Mouse (Mus musculus) gastrocnemius, postnatal 4 days (tissue): ENCODE measurements at regions not wholly inside any gene's neighbourhood (a gene's known extent, or its start where the extent isn't known, plus 50 kb on each side); places are given as distances from the start of the nearest gene placed in this dataset.
"Not testable (repeated sequence)": the region's sequence is repeated elsewhere in the genome, so short reads cannot be mapped to it uniquely, and the experiment has no call there.

Source experiments
- DNase-seq, 2 experiments: peaks; one replicate each; pipeline ENCODE4 v3.0.0; 2021 to 2022; ENCODE audit warnings: low spot score in 2 of 2, mixed read lengths in 2 of 2

DNA sequence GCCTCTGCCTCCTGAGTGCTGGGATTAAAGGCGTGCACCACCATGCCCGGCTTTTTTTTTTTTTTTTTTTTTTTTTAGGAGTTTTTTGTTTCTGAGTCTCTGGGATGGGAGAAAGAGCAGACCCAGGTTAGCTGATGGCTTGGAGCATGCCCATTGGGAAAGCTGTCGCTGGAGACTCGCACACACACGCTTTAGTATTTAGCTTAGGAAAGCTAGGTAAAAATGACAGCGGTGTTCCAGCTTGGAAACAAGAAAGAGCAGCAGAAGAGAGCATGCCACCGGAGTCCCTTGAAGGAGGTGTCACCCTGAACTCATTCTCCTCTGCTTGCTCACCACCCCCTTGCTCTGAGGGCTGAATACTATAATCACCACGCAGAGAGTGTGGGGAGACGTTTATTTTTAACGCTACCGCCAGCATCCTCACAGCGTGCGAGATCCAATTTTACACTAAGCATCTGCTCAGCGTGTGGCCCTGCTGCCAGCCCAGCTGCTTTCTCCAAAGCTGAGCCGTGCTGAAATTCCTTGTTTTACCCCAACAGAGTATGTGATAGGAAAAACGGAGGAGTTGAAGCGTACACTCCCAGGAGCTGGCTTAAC is 95.9 kb upstream of the Map3k1 start:
- peak in 1 of 2 experiments; percentile 39 for DNase-seq

DNA sequence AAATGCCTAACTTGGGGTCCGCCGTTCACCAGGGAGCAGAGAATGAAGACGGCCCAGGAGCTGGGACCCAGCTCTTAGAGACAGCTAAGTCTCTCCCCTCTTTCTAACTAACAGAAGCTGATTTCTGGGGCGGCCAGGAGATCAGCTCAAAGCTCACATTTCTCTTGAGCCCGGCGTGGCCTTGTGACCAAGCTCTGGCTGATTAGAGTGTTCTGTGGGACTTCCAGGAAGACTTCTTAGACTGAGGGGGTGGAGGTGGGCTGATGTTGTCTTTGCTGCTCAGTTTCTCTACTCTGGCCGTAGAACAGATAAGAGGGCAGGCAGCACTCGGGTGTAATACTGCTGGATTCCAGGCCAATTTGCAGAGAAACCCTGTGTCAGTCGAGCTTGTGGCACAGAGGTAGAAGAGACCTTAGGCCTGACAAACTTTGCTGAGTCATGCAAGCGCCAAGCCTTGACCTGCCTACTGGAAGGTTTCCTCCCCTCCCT is 96.5 kb upstream of the Map3k1 start:
- DNase-seq, result no peak

DNA sequence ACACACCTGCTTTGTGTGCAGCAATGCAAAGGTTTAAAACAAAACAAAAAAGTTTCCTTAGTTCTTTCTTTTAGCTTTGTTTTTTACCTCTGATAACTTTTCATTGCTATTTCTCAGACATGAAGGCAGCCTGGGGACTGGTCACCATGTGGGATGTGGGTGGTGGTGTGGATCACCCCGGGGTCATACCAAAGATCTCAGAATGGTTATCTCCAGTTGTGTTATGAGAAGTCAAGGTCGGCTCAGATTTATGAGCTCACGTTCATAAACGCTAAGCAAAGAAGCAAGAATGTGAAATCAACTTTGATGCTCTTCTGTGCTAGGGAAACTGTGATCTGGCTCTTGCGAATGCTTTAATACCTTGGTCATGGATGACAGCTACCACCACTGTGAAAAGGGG is 102.3 kb upstream of the Map3k1 start:
- DNase-seq, result no peak

DNA sequence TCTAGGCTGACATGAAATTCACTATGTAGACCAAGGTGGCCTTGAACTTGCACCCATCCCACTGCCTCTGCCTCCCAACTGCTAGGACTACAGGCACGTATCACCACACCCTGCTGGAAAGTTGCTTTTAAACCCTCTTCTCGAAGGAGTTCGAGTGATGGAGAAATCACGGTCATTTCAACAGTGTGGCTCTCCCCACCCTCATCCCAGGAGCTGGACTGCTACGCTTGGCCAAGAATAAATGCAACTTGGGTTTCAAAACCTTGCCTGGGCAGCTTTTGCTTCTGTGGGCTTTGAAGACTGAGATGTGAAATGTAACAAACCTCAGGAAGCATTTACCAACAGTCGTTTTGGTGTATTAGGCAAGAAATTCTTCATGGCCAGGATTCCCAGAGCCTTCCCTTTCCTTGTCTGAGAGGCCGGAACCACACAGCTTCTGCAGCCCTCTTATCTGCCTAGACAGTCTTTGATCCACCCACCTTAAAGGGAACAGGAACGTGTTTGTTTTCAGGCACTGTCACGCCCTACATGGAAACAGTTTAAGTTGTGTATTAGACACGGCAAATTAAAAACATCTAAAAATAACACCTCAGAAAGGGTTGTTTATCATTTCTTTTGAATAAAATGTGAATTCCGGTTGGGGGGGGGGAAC is 103.0 kb upstream of the Map3k1 start:
- no peak for DNase-seq

DNA sequence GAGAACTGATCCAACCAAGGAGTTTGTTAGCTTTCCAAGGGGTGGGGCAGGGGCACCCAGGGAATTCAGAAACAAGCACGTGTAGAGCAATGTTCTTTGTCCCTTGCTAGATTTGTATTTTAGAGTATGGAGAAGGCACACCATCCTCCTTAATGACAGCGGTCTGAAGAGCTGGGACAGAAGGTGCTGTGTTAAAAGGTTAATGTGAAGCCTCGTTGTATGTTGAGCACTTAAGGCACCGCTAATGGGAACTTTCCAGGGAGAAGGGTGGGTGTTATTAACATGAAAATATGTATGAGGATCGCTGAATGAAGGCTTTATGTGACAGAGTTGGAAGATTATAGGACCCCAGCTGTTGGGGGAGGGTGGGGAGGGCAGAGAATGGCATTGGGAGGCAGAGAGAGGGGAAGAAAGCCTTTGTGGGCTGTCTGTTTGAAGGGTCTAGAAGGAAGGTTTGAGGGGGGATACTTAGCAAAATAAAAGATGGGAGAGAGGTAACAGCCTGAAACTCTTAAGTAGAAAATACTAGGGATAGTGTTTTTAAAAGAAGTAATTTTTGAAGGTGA is 105.6 kb upstream of the Map3k1 start:
- no peak for DNase-seq

DNA sequence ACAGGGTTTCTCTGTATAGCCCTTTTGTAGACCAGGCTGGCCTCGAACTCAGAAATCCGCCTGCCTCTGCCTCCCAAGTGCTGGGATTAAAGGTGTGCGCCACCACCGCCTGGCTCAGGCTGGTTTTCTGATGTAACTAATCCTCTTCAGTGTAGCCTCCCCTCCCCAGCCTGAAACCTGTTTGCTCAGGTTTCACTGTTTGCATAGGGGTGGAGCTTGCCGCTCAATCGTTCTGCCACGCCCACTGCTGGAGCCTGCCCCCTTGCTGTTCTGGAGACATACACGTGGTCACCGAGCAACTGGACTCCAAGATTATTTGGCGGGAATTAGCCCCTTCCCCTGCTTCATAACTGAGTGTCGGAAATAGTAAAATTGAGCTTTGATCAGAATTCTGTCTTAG is 110.6 kb upstream of the Map3k1 start:
- not testable (repeated sequence) for DNase-seq

DNA sequence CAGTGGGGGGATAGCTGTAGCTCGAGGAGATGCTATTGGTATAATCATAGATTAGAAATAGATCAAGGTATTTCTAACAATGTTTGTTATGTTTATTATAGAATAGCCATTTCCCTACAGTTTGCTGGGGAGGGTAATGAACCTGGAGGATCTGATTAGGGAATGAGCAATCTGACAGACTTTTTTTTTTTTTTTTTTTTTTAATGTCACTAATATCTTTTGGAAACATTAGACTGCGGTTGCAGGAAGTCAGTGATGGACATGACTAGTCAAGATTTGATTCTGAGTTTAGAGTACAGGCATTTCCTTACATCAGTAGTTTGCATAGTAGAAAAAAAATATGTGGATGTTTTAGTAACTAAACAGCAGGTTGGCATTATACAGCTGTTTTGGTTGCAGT is 111.7 kb upstream of the Map3k1 start:
- no peak for DNase-seq

DNA sequence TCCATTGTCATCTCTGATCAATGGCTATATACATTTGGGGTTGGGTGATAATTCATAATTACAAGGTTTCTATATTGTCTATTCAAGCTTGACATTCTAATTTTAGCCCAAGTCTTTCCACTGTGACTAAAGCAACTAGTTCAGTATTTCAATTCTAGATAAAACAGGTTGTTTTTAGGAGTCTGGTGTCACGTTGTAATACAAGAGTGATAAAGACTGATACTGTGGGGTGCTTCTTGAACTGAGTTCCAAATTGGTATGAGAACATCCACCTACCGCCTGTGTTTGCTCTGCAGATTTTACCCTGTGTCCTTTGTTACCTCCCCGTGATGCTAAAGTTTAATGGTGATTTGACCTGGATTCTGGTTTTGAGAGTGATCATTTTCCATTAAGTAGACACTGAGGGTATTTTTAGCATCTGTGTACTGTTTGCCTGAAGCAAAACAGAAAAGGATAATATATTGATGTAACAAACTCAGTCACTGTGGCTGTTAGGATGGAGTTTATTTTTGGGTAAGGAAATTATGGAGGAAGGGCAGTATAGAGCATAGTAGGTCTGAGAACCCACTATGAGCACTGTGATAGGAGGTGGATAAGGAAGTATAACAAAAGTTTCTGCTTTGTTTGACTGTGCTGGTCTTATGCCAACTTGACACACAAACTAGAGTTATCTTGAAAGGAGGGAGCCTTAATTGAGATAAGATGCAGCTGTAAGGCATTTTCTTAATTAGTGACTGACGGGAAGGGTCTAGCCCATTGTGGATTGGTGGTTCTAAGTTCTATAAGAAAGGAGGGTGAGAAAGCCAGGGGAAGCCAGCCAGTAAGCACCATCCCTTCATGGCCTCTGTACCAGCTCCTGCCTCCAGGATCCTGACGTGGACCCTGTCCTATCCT is 112.6 kb upstream of the Map3k1 start:
- no peak for DNase-seq

DNA sequence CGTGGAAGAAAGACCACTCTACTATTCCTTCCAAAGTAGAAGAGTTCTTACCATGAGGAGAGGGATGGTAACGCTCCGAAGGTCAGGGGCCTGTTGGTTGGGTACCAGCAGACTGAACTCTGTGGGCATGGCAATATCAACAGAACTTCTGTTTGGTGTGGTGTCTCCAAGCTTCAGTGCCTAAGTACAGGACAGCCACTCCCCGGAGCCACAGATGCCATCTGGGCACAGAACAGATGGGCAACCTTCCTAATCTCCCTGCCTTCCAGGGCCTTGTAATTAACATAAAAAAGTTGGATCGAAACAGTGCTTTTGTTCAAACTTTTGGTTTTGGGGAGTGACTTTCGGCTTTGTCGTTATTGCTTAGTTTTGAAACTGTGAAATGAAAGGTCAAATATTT is 116.6 kb upstream of the Map3k1 start:
- no peak for DNase-seq

DNA sequence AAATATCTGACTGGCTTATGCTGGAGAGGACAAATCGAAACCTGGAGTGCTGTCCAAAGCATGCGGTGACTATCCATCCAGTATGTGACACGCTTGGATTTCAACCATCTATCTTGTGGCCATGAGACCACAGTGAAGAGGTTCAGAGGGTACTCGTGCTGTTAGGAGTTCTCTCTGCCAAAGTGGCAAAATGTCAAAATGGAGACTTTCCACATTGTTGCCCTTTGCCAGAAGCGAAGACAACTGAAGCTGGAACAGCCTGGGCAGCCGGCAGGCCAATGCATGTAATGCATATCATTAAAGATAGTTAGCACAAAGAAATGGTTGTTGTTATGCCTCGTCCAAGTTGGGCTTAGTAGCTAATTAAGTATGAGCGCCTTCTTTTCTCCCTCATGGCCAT is 118.0 kb upstream of the Map3k1 start:
- DNase-seq, result no peak

DNA sequence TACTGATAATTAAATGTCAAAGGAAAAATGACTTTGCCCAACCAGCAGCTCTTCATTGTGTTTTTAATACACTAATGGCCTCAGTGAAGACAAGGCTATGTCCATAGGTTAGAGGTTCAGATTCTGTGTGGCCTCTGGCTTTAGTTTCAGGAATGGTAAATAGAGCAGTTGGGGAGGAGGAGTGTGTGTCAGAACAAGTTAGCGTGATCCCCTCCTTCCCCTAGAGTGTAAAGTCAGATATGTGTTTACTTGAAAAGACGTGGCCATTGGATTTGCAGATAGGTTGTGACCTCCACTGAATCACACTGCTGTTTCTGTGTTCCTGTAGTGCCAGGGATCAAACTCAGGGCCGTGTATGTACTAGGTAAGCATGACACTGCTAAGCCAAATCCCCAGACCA is 118.7 kb upstream of the Map3k1 start:
- DNase-seq, result no peak

DNA sequence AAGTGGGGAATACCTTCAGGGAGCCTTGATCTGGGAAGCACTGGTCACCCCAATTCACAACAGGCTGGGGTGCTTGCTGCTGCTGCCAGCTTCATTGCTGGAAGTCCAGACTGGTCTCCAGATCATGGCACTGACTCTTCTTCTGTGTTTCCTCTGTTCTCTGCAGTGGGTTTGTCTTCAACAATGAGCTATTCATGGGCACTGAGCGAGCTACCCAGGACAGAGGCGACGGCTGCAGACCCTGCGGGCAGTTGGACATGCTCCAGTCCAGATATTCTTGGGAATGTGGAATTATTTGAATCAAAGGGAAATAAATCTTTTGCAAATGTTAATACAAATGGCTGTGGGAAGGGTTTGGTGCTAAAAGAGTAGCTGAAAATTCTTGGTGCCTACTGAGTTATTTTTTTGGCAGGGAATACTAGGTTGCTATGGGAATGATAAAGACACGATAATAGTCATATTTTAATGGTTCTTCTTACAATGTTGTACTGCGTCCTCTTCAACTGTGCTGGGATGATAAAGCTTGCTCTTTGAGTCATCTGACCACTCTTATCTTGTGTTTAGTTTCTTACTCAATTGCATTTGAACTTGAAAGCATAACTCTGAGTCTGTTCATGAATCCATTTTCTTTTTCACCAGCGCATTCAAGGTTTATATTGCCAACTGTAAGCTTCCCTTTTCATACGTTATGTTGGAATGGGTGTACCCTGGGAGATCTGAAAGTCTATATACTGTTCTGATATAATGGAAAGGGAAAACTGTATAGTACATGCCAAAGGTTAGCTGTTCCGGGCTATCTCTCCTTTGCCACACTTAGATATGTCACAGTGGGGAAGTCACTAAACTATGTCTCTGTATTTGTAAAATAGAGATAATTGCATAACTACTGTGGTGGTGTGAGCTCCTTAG is 120.1 kb upstream of the Map3k1 start:
- DNase-seq, result no peak

DNA sequence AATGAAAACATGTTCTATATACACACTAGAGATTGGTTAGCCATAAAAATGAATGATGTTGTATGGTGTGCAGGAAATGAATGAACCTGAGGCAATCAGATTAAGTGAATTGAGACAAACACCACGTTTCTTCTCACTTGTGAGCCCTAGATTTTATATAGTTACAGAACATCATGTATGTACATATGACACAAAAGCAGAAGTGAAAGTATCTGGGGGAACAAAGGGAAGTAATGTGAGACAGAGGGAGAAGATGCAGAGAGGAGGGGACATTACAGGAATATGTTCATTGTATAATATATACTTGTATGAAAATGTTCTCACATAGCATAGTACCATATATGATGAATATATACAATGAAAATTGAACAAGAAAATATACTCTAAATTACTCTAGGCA is 121.1 kb upstream of the Map3k1 start:
- no peak for DNase-seq

DNA sequence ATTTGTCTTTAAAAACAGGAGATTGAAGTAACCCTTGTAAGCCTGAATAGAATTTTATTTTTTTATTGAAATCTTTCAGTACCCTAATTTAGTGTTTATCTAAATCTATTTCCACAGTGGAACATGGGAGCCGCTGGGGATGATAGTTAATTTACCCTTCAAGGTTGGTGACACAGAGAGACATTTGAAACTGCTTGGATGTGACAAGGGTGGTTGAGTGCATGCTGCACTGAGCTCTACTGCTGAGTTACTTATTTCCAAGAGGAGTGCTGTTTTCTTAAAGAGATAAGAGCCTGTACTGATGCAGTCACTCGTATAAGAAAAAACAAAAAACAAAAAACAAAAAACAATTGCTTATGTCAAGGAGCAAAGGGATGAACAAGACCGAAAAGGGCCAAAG is 123.7 kb upstream of the Map3k1 start:
- DNase-seq, result no peak

DNA sequence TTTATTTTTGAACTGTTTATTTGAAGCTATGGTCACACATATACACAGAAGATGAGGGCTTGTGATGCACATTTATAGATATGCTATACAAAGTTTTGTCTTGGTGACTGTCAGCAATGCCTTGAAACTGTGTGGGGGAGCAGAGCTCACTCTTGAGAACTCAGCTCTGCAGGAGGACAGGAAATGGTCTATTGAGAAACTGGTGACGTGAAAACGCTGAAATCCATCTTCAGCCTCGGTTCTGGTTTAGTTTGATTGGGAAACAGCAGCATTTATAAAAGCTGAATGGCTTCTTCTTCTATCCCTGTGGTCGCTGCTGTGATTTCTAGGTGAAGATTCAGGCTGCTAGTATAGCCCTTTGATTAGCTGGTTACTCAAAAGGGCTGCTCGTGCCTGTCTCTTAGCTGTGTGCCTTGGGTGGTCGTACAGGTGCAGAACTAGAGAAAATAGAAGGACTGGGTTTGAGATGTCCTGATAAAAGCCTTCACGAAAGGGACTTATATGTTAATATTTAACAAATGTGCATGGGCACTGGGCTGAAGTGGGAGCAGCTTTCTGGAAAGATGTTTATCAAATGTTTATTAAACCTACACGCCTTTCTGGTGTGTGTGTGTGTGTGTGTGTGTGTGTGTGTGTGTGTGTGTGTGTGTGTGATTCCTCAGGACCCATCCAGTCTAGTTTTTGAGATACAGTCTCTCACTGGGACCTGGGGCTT is 124.9 kb upstream of the Map3k1 start:
- DNase-seq, result no peak

DNA sequence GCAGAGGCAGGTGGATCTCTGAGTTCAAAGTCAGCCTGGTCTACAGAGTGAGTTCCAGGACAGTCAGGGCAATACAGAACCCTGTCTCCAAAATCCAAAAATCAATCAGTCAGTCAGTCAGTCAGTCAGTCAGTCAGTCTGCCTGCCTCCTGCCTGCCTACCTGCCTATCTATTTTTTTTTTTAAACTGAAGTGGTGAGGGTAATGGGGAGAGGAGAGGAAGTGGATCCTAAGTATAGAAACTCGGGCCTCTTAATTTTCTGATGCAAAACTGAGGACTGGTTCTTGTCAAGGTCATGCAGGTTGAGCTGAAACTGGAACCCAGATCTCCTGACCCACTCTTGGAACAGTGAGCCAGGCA is 126.9 kb upstream of the Map3k1 start:
- DNase-seq, result no peak

DNA sequence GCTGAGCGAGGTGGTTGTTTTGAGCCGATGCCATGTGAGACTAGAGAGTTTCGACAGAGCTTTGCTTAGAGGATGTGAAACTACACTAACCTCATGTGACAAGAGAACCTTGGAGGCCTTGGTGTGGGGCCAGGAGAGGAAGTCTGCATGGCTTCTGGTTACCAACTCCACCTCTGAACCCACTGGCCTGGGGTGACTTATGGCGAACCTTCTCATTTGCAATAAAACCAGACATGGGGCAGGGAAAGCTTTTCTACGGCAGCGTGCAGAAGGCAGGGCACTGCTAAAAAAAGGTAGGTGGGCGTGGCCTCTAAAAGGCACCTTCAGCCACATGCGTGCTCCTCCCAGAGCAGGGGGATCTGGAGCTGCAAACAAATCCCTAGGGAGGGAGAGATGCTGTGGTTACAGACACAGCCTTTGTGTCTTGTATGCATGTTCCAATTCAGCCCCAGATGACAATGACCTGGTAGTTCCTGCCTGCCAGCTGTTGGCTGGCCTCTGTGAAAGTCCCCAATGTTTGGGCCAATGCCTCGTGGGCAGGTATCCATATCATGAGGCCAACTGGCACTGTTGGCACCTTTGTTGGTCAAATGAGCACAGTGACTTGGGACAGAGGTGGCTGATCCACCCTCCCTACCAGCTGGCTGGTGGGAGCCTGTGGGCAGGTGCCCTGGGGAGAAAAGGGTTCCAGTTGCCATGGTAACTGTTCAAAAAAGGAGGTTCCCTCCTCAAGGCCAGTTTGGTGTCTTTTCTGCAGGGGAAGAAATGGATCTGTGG is 127.5 kb upstream of the Map3k1 start:
- DNase-seq, result peak in 1 of 2 experiments; percentile 28

DNA sequence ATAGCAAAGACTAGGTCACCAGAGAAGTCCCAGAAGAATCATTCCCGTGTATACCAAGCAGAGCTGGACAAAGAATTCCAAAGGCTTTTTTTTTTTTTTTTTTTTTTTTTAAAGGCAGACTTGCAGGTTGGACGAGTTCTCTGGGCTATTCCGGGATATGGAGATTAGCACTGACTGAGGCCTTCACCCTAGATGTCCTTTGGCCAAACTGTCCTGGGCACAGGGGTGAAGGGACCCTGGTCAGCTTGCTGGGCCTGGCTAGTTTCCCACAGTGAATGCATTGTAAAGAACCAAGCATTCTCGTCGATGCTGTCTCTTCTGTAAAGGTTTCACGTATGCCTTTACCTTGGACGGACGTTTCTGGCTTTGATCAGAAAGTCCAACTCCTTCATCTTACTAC is 128.2 kb upstream of the Map3k1 start:
- no peak for DNase-seq

DNA sequence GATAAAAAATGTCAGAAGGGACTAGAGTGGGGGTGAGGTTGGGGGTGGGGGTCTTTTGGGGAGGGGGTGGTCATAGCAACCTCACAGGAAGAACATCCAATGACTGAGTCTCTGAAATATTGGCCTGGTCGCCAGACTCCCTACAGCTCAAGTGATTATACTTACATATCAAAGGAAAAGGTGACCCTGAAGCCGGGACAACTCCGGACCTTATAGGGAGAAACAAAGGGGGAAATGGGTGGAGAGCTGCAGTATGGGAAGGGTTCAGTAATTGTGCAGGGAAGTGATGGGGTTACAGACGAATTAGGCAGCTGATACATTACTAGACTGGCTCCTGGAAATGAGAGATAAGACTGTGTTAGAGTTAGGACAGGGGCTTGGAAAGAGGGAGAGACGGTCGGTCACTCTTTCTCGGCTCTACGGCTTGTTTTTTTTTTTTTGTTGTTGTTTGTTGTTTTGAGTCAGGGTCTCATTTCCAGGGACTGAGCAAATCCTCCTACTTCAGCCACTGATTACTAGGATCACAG is 130.2 kb upstream of the Map3k1 start:
- DNase-seq, result no peak
